14 mouse cellular contexts compared by ENCODE assay signal in the genomic region with DNA sequence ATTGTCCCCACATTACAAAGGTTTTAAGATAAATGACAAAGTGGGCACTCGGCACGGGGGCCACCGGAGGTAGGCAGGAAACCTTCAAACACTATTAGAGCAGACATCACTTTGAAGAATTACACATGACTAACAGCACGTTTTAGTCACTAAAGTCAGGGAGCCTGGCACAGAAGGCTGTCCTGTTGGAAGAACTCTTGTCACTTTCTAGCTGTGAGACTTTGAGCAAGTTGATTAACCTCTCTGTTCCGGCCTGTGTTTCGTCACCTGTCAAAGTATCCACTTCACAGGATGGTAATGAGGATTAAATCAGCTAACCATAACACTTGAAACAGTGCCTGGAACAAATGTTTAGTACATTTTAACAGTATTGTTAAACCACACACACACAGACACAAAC. TPM values are rescaled to one million over a fixed set of nuclear protein-coding genes. Genes with fewer than 3 reads are reported as not detected.
A peak's percentile ranks its signal among the peaks of the same experiment; 100 is the strongest.
DNase-seq lines count a peak whose midpoint lies in the region; ATAC-seq lines count a peak whose summit lies in the region.
"Had no signal": no experiment of that assay in that cellular context is flagged by ENCODE, and none has a peak within 500 bp of the region (broad histone marks: within the 10 kb centered on the region; RNA-seq: fewer than 3 reads in every experiment).

No protein-coding gene starts in this region.

- peak; percentile 80 for DNase-seq in heart, adult 11 months
- DNase-seq in adrenal gland, postnatal 25 days = no peak
- no peak for DNase-seq in urinary bladder, postnatal 14 days (ENCODE audit: low spot score)
- no peak for DNase-seq in layer of hippocampus, postnatal 10 days (ENCODE audit: low spot score in 2 of 2)
- DNase-seq: adrenal gland, adult 2 months; cerebellum, adult 2 months; gastrocnemius, adult 2 months; kidney, postnatal 14 days; thymus, postnatal 25 days had no signal

- 21% methylated on average over 6 of the region's 6 CpGs for WGBS in heart, embryonic 12.5 days
- 40% methylated on average over 6 of the region's 6 CpGs for WGBS in embryonic facial prominence, embryonic 15.5 days
- 33% methylated on average over 6 of the region's 6 CpGs for WGBS in limb, embryonic 15.5 days
- 17% methylated on average over 6 of the region's 6 CpGs for WGBS in midbrain, embryonic 16.5 days

- no peak overlapping the region for H3K9ac ChIP-seq in heart, embryonic 12.5 days
- H3K9ac ChIP-seq in embryonic facial prominence, embryonic 15.5 days = no peak overlapping the region
- H3K9ac ChIP-seq in limb, embryonic 15.5 days = no peak overlapping the region
- H3K9ac ChIP-seq in midbrain, embryonic 16.5 days (ENCODE audit: low read depth, low read length) = no peak overlapping the region

- H3K27ac ChIP-seq in heart, embryonic 12.5 days (ENCODE audit: poor library complexity, severe bottlenecking) = no peak overlapping the region
- no peak overlapping the region for H3K27ac ChIP-seq in embryonic facial prominence, embryonic 15.5 days (replicated peaks)
- H3K27ac ChIP-seq in limb, embryonic 15.5 days = no peak overlapping the region
- no peak overlapping the region for H3K27ac ChIP-seq in midbrain, embryonic 16.5 days (ENCODE audit: low read length)
- H3K27ac ChIP-seq: gastrocnemius, adult 2 months had no signal

- ATAC-seq in heart, embryonic 12.5 days (ENCODE audit: insufficient number of reproducible peaks, low FRiP score) = no peak
- ATAC-seq in embryonic facial prominence, embryonic 15.5 days (ENCODE audit: insufficient number of reproducible peaks, low FRiP score, low TSS enrichment, low read depth) = no peak
- no peak for ATAC-seq in limb, embryonic 15.5 days (ENCODE audit: insufficient number of reproducible peaks, low FRiP score, low TSS enrichment, low read depth)
- no peak for ATAC-seq in midbrain, embryonic 16.5 days

- H3K4me3 ChIP-seq in heart, embryonic 12.5 days = no peak overlapping the region
- no peak overlapping the region for H3K4me3 ChIP-seq in embryonic facial prominence, embryonic 15.5 days (replicated peaks)
- 0 out of 2 replicates have a peak overlapping the region, but pooled peaks have one; percentile 70 for H3K4me3 ChIP-seq in limb, embryonic 15.5 days
- peak overlapping the region; percentile 62 for H3K4me3 ChIP-seq in midbrain, embryonic 16.5 days (ENCODE audit: low read depth, low read length)
- H3K4me3 ChIP-seq: gastrocnemius, adult 2 months had no signal

- H3K4me1 ChIP-seq in heart, embryonic 12.5 days (replicated peaks) = peaks cover 35% of the 10 kb centered on the region
- peaks cover 55% of the 10 kb centered on the region for H3K4me1 ChIP-seq in embryonic facial prominence, embryonic 15.5 days
- peaks cover 55% of the 10 kb centered on the region for H3K4me1 ChIP-seq in limb, embryonic 15.5 days
- H3K4me1 ChIP-seq in midbrain, embryonic 16.5 days (ENCODE audit: control insufficient read depth, insufficient read depth, low read length) = peaks cover 29% of the 10 kb centered on the region

- no peaks in the 10 kb centered on the region for H3K36me3 ChIP-seq in heart, embryonic 12.5 days
- H3K36me3 ChIP-seq in embryonic facial prominence, embryonic 15.5 days = no peaks in the 10 kb centered on the region
- no peaks in the 10 kb centered on the region for H3K36me3 ChIP-seq in limb, embryonic 15.5 days
- H3K36me3 ChIP-seq in midbrain, embryonic 16.5 days (ENCODE audit: control insufficient read depth, insufficient read depth, low read length) = no peaks in the 10 kb centered on the region

- H3K4me2 ChIP-seq in heart, embryonic 12.5 days = no peak overlapping the region
- H3K4me2 ChIP-seq in embryonic facial prominence, embryonic 15.5 days (replicated peaks) = 0 out of 2 replicates have a peak overlapping the region, but pooled peaks have one; percentile 4
- H3K4me2 ChIP-seq in limb, embryonic 15.5 days = no peak overlapping the region
- peak overlapping the region; percentile 91; the same call in 1 of the 2 replicates for H3K4me2 ChIP-seq in midbrain, embryonic 16.5 days (ENCODE audit: low read length)

- H3K27me3 ChIP-seq in heart, embryonic 12.5 days (replicated peaks) = peaks cover 22% of the 10 kb centered on the region
- peaks cover 7% of the 10 kb centered on the region for H3K27me3 ChIP-seq in embryonic facial prominence, embryonic 15.5 days
- peaks cover 30% of the 10 kb centered on the region for H3K27me3 ChIP-seq in limb, embryonic 15.5 days
- H3K27me3 ChIP-seq in midbrain, embryonic 16.5 days (ENCODE audit: control insufficient read depth, insufficient read depth, low read depth, low read length) = peaks cover 10% of the 10 kb centered on the region

- H3K9me3 ChIP-seq in heart, embryonic 12.5 days (replicated peaks) = no peaks in the 10 kb centered on the region
- H3K9me3 ChIP-seq in embryonic facial prominence, embryonic 15.5 days (replicated peaks) = no peaks in the 10 kb centered on the region
- no peaks in the 10 kb centered on the region for H3K9me3 ChIP-seq in limb, embryonic 15.5 days
- H3K9me3 ChIP-seq in midbrain, embryonic 16.5 days (replicated peaks; ENCODE audit: control insufficient read depth, low read length, poor library complexity, severe bottlenecking) = no peaks in the 10 kb centered on the region

RNA-seq across cellular contexts. Expression of gene Hs3st3b1, which starts 4.5 kb away (rescaled TPM):
- 3.9 and 4.6 TPM in 2 replicates for polyA plus RNA-seq in heart, embryonic 12.5 days (2016; fragmentation: Nextera tagmentation; extraction: Ambion mirVana)
- polyA plus RNA-seq in embryonic facial prominence, embryonic 15.5 days (2015; fragmentation: Nextera tagmentation; extraction: Ambion mirVana) = 11.6 and 13.1 TPM in 2 replicates
- polyA plus RNA-seq in limb, embryonic 15.5 days (2015; fragmentation: Nextera tagmentation; extraction: Ambion mirVana) = 13.4 and 16.6 TPM in 2 replicates
- polyA plus RNA-seq in midbrain, embryonic 16.5 days (2015; fragmentation: Nextera tagmentation; extraction: Ambion mirVana) = 9.4 and 15.4 TPM in 2 replicates
- 2.1 TPM in 2 replicates for total RNA-seq in adrenal gland, postnatal 25 days (2021)
- total RNA-seq in layer of hippocampus, postnatal 10 days (2021) = under 1 TPM; 0.39 to 0.74 TPM
- total RNA-seq: MEL had no signal

Comparison
In these comparisons a context has a peak if more than half of its experiments do, and no peak if none do; other contexts are left out.
1. H3K4me2 ChIP-seq: peak in embryonic facial prominence, embryonic 15.5 days (single experiment) and midbrain, embryonic 16.5 days (single experiment); none in heart, embryonic 12.5 days (single experiment) and limb, embryonic 15.5 days (single experiment).
2. H3K4me3 ChIP-seq: peak in limb, embryonic 15.5 days (single experiment) and midbrain, embryonic 16.5 days (single experiment); none in heart, embryonic 12.5 days (single experiment) and embryonic facial prominence, embryonic 15.5 days (single experiment).